Mouse (Mus musculus) erythroblast, embryonic 14.5 days (primary cell): Measurements from ENCODE around the gene Gemin4. TPM values are rescaled to one million over a fixed set of nuclear protein-coding genes. Genes with fewer than 3 reads are reported as not detected.

Experiments used
- H3K27me3 ChIP-seq: 2 replicates; pipeline ENCODE4 v1.6.1; 2012; ENCODE audit warnings: inconsistent platforms; ENCODE audit not compliant: control insufficient read depth
- H3K36me3 ChIP-seq: 2 replicates; pipeline ENCODE4 v1.6.1; 2012; ENCODE audit warnings: mild to moderate bottlenecking, inconsistent platforms; ENCODE audit not compliant: control insufficient read depth
- H3K4me1 ChIP-seq: 2 replicates; pipeline ENCODE4 v1.6.1; 2012; ENCODE audit warnings: inconsistent platforms; ENCODE audit not compliant: control insufficient read depth
- H3K4me3 ChIP-seq: replicated peaks from 2 replicates; pipeline ENCODE3; 2012; ENCODE audit warnings: moderate library complexity, mild to moderate bottlenecking, inconsistent platforms
- H3K9me3 ChIP-seq: 2 replicates; pipeline ENCODE4 v1.6.1; 2012; ENCODE audit warnings: low read length, inconsistent platforms, mixed read lengths; ENCODE audit not compliant: control insufficient read depth
- GATA1 ChIP-seq: IDR thresholded peaks from 2 replicates; pipeline ENCODE4 v1.6.1; 2012; ENCODE audit warnings: low read length, inconsistent platforms, mixed read lengths
- TAL1 ChIP-seq: IDR thresholded peaks from 3 replicates; pipeline ENCODE4 v1.6.1; 2012; ENCODE audit warnings: low read length, inconsistent platforms, mixed read lengths
- polyA plus RNA-seq: library from polyadenylated mRNA; stranded (reverse); fragments of >175 nt; gene quantifications from 2 replicates; pipeline ENCODE4 v1.2.3, GENCODE M21; 2012

The Gemin4 gene
- polyA plus RNA-seq, 1 experiment, result 0.07 TPM

DNA sequence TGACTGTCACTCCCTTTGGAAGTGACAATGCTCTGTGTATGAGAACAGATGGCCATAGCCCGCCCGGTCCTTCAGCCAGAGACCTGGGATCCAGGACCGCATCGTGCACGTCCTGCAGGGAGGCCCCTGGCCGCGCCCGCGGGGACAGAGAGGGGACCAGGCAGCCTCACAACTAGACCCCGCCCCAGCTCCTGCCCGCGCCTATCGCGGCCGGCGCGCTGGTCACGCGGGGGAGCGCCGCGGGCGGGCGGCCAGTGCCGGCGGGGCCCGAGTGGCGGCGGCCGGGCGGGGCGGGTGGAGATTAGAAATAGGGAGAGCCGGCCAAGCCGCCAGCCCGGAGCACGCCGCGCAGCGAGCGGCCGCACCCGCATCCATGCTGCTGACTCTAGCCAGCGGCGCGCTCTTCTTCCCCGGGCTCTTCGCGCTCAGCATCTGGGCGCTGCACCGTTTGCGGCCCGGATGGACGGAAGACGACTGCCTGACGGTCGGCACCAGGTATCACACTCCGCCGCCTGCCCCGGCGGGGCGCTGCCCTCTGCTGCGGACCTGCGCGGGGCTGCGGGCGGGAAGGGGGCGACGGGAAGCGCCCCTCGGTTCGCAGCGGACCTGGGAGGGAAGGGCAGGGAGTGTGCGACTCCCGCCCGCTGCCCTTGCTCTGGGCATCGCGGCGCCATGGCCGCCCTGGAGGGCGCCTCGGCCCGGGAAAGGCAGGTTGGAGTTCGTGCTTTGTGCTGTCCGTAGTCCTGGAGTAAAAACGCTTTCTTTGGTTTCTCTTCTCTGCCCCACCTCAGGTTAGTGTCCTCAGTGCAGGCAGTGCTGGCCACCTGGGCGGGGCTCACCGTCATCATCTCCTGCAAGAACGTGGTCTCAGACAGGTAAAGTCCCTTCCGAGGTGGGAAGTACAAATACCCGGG is 15.4 kb downstream of the Gemin4 start:
- Histone ChIP-seq H3K27me3 (peaks cover 65% of the 10 kb centered on the region), H3K36me3 (no peaks in the 10 kb centered on the region), H3K4me1 (peaks cover 22% of the 10 kb centered on the region), H3K9me3 (no peaks in the 10 kb centered on the region; the same call in 1 of the 2 replicates), H3K4me3 (peak overlapping the region; percentile 70)
- no peak for TF ChIP-seq GATA1
- TF ChIP-seq TAL1, result no peak

DNA sequence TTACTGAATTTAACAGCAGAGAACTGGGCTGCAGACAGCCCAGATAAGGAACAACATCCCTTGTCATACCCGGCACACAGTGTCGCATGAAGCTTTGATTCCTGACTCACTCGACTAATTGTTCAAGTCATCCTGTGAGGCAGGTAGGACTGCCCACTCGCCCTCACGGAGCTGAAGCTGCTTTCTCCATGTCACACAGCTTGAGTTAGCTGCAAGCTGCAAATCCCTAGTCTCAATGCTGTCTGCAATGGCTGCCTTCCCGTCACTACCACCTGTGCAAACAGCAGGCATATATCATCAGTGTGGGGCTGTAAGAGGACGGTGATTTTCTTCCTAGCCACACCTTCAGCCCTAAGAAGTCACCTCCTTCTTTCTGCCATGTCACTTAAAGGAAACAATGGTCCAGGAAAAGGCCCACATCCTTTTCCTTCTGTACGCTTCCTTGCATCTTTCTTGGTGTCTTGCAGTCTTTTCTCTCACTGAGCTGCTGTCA is 20.4 kb downstream of the Gemin4 start:
- Histone ChIP-seq H3K27me3 (peaks cover 43% of the 10 kb centered on the region), H3K9me3 (no peaks in the 10 kb centered on the region; the same call in 1 of the 2 replicates), H3K36me3 (no peaks in the 10 kb centered on the region), H3K4me3 (no peak overlapping the region), H3K4me1 (peaks cover 9% of the 10 kb centered on the region)
- TF ChIP-seq GATA1 (no peak), TAL1 (no peak)

DNA sequence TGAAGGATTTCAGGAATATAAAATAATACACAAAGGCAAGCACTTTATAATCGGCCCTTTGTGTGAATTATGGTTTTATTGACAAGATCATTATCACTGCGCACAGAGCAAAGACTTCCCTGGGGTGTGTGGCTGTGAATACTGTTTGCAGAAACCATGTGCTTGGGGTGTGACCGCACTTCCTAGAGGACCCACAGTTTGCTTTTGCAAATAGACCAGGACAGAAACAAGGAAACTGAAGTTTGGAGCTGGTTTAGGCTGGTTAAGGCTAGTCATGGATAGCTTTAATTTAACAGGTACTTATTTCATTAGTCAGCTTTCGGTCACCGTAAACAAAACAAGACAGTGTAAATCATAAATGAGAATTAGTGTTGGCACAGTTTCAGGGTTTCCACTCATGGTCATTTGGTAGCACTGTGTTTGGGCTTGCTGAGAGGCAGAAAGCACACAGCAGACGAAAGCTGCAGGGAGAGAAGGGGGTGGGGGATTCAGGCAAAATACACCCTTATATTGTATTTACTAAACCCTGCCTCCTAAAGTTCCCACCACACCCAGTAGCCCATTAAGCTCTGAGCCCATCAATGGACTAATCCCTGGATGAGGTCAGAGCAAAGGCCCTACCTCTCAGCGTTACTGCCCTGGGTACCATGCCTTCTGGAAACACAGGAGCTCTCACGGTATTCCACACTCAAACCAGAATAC is 21.0 kb downstream of the Gemin4 start:
- TF ChIP-seq TAL1 (no peak), GATA1 (no peak)
- peaks cover 37% of the 10 kb centered on the region for H3K27me3 ChIP-seq
- H3K9me3 ChIP-seq, result no peaks in the 10 kb centered on the region
- no peaks in the 10 kb centered on the region for H3K36me3 ChIP-seq
- H3K4me1 ChIP-seq, result peaks cover 3% of the 10 kb centered on the region
- no peak overlapping the region for H3K4me3 ChIP-seq

DNA sequence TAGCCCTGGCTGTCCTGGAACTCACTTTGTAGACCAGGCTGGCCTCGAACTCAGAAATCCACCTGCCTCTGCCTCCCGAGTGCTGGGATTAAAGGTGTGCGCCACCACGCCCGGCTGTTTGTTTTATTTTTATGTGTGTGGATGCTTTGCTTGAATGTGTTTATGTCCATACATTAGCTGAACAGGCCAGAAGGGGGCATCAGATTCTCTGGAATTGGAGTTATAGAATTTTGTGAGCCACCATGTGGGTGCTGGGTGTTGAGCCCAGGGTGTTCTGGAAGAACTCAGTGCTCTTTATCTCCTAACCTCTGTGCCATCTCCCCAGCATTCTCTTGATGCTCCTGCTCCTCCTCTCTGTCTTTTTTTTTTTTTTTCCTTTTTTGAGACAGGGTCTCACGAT is 30.6 kb downstream of the Gemin4 start:
- no peak for TF ChIP-seq GATA1
- no peak for TF ChIP-seq TAL1
- Histone ChIP-seq H3K27me3 (no peaks in the 10 kb centered on the region), H3K9me3 (no peaks in the 10 kb centered on the region), H3K4me3 (no peak overlapping the region), H3K4me1 (no peaks in the 10 kb centered on the region), H3K36me3 (peaks cover 2% of the 10 kb centered on the region; the same call in 1 of the 2 replicates)

DNA sequence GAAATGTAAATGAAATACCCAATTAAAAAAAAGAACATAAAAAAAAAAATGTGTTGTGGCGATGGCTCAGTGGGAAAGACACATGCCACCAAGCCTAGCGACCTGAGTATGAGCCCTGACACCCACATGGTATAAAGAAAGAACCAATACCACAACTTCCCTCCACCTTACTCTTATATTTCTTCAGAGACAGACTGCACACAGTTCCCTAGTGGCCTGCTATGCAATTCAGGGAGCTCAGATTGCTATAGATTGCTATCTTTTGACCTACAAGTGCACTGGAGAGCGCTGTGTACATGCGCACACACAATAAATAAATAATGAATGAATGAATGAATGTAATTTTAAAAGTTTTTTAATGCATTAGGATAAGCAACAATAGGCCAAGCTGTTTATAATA is 33.7 kb downstream of the Gemin4 start:
- Histone ChIP-seq H3K36me3 (peaks cover 7% of the 10 kb centered on the region), H3K9me3 (no peaks in the 10 kb centered on the region), H3K4me3 (no peak overlapping the region), H3K27me3 (no peaks in the 10 kb centered on the region), H3K4me1 (peaks cover 13% of the 10 kb centered on the region)
- TF ChIP-seq TAL1 (no peak), GATA1 (no peak)

DNA sequence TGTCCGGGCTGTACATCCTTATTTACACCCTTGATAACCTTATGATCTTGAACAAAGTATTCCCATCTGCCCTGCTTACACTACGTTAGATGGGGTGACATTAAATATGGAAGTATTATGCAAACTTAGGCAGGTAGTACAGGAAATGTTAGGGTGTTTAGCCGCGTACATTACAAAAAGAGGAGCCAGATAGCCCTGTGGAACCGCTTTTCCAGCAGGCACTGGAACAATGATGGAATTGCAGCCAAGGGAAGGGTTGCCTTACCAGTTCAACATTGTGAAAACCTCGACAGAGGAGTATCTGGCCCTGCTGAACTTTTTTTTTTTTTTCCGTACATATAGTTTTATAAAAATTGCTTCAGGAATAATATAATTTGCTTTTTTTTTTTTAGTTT is 37.3 kb downstream of the Gemin4 start:
- Histone ChIP-seq H3K4me1 (peaks cover 21% of the 10 kb centered on the region), H3K4me3 (peak overlapping the region; percentile 97), H3K27me3 (no peaks in the 10 kb centered on the region), H3K9me3 (no peaks in the 10 kb centered on the region), H3K36me3 (peaks cover 16% of the 10 kb centered on the region)
- TF ChIP-seq TAL1 (no peak), GATA1 (no peak)

DNA sequence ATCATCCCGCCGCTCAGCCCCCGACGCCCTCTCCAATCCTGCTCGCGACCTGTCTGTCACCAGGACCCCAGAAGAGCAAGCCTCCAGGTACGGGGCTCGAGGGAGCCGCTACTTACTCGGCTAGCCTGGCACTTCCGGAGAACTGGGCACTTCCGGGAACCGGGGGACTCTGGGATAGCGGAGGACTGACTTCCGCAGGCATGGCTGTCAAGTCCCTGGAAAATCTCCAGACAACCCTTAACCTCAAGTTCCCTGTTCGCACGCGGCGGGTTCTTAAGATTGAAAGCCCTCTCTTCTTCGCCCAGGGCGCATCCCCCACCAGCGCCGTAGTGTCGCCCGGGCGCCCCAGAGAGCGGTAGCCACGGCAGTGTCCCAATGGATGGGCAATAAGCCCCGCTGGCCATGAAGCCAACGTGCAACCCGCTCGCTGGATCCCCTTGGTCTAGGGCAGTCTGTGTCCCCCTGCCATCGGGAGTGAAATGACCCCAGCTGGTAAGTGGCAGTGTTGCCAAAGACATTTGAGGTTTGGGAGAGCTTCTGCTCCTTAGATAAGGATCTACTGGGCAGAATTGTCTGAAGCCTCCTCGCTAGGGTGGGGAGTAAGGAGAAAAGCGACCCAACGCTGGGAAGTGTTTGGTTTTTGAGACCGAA is 37.8 kb downstream of the Gemin4 start, which contains the start of the genes Vps53 and Fam57a:
Gene Vps53 (minus strand): TSS at position 153 of the 651 bp plus-strand sequence.
Gene Fam57a (plus strand): TSS at position 177 of the 651 bp plus-strand sequence.
- peaks cover 21% of the 10 kb centered on the region for H3K4me1 ChIP-seq
- no peaks in the 10 kb centered on the region for H3K27me3 ChIP-seq
- H3K9me3 ChIP-seq, result no peaks in the 10 kb centered on the region
- peak within 1 kb of the TSS; percentile 97 for H3K4me3 ChIP-seq
- peaks cover 17% of the 10 kb centered on the region for H3K36me3 ChIP-seq
- TF ChIP-seq GATA1 (peak; percentile 88), TAL1 (no peak)

DNA sequence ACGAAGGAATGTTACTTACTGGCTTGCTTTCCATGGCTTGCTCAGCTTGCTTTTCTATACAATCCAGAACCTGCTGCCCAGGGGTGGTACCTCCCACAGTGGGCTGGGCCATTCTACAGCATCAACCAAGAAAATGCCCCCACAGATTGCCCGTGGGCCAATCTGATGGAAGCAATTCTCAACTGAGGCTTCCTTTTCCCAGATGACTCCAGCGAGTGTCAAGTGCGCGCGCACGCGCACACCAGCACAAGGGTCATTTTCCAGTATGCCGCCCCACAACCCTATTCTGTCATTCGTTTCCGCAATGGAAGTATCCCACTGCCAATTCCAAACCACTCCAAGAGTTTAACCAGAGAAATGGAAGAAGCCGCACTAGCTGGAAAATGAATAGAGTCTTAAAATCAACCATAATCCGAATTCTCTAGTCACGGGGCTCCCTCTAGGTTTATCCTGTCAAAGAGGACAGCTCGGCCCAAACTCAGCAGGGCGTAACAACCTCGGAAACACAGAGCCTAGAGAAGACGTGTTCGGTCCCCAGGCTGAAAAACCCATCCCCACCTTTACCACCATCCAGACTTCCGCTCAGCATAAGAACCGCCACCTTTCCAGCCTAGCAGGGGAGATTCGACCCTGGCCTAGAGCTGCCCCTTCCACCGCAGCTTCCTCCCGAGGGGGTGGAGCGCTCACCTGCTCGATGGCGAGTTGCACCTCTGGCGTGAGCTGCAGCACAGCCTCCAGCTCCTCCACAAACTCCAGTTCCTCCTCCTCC is 38.6 kb downstream of the Gemin4 start:
- no peak for TF ChIP-seq TAL1
- TF ChIP-seq GATA1, result no peak
- H3K27me3 ChIP-seq, result no peaks in the 10 kb centered on the region
- H3K9me3 ChIP-seq, result no peaks in the 10 kb centered on the region
- peaks cover 21% of the 10 kb centered on the region for H3K4me1 ChIP-seq
- peak overlapping the region; percentile 97 for H3K4me3 ChIP-seq
- H3K36me3 ChIP-seq, result peaks cover 23% of the 10 kb centered on the region
